Mouse (Mus musculus) MN1 (cell line): ENCODE results near the gene Zfp36l2.

Experiments
- DNase-seq: peaks from one replicate; pipeline ENCODE4 v3.0.0-alpha.2; 2016; ENCODE audit warnings: low spot score

Gene Zfp36l2

DNA sequence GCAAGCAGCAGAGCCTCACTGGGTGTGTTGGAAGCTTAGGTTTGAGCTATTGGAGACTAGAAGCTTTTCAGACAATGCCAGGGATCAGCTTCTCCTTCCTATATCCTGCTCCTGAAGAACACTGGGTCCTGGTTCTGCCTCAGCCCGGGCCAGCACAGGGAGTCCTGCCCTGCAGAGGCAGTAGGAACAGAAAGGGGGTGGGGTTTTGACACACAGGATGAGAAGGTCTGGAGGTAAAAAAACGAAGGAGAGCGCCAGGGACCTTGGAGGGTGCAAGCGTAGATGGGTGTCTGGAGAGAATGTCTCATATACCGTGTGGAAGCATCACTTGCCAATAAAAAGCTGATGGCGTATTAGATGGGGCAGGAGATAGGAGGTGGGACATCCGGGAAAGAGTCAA, 11.3 kb downstream of the Zfp36l2 start:
- DNase-seq: no peak

DNA sequence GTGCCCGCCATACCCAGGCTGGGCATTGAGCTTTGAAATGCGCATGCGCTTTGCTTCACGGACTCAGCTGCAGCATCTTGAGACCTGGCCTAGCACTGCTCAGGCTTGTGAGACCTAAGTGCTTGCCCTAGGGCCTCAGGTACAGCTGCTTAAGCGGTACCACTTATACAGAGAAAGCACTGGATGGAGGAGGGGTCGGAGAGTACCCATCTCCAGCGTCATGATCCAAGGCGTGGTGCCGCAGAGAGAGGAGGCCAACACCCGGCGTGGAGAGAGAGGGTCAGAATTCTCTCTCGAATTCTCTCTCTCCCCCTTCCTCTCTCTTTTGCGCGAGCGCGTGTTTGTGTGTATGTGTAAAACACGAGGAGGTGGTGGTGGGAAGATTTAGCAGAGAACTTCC, 12.6 kb downstream of the Zfp36l2 start:
- no peak for DNase-seq

DNA sequence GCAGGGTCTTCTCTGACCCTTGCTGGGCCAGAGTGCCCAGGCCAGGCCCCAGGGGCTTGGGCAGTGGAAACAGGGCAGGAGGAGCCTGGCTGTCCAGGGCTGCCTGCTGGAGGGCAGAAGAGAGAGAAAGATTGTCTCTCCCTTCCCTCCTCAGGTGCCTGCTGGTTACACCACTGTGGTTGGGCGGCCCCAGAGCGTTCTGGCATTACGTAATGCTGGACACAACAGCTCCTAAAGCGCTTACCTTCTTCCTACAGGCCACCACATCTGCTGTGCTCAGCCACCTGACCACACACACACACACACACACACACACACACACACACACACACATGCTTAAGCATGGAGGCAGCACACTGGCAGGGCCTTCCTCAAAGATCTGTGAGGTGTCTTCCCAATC, 20.4 kb downstream of the Zfp36l2 start:
- no peak for DNase-seq

DNA sequence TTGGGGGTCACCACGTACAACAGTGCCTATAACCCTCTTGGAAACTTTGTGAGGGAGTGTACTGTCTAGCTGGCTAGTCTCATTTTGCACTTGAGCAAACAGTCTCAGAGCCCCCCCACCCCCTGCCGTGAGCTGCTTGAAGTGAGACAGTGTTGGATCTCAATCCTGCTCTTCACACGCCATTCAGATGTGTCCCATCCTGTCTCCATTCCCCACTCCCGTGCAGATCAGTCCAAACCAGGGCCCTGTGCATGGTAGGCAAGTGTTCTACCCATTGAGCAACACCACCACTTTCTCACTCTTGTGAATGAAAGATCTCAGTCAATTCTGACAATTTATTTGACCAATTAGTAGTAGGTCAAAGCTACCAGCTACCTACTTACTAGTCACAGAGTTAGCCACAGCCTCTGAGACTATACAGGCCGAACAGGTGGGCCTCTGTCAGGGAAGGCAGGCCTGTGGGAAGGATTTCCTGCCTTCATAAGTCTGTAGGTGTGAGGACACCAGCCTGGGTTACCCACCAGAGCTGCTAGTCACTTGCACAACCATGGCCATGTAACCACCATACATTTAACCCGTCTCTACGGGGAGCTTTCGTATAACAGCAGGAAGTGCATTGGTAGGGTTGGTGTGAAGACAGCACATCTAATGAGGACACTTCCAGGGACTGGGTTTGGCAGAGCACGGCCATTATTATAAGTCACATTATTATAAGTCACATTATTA, 21.4 kb downstream of the Zfp36l2 start:
- DNase-seq: no peak

DNA sequence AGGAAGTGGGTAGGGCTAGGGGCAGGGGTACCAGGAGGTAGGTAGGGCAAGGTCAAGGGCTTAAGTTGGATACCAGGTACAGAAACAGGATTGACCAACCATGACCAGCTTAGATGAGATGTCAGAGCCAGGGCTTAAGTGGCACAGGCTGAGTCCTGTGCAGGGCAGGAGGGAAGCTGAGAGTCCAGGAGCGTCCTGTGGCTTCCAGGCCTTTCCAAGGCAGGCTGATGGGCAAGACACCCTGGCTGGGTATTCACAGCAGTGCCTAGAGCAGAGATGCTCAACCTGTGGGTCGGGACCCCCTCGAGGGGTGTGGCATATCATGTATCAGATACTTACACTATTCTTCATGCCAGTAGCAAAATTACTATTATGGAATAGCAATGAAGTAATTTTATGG, 22.0 kb downstream of the Zfp36l2 start:
- DNase-seq: no peak

DNA sequence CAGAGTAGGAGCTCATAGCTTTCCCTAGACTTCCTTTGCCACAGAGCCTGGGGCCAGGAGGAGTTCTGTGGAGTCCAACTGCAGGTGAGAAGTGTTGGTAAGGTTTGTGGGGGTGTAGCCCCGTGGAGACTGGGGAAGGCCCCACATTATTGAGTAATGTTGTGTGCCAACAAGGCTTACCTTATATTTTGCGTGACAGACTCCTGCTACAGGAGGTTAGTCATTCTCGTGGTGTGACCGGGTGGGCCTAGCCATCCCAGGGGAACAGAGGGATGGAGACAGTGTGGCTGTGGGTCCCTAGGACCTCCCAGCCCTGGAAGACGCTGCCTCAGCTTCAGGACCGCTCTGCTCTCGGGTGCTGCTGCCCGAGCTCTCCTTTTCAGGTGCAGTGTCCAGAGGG, 23.6 kb downstream of the Zfp36l2 start:
- DNase-seq: no peak

DNA sequence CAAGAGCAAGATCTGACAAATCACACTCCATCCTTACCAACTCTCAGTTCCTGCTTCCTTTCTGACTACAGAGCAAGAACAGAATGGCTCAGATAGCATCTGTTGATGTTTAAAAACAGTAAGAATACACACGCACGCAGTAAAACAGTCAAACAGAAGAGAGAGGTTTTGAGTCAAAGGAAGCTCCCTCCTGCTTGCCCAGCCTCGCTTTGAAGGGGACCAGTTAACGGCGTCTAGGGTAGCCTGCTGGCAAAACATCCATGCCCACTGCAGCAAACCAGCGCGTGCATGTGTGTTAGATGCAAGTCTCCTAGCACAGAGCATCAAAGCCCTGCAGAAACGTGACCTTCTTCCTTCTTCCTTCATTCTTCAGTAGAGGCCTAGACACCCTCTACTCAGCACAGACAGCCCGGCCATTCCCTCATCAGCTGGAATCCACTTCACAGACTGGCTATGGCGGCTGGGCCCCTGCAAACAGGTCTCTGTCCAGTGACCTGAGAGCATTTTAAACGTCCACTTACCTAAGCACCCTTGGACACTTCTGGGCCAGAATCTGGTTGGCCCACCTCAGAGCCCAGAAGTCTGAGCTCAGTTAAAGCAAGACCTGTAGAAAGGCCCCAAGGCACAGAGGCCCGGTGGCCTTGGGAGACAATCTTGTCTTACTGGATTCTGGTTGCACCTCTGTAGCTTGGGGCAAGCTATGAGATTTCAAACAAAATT, 24.5 kb downstream of the Zfp36l2 start:
- DNase-seq: no peak

DNA sequence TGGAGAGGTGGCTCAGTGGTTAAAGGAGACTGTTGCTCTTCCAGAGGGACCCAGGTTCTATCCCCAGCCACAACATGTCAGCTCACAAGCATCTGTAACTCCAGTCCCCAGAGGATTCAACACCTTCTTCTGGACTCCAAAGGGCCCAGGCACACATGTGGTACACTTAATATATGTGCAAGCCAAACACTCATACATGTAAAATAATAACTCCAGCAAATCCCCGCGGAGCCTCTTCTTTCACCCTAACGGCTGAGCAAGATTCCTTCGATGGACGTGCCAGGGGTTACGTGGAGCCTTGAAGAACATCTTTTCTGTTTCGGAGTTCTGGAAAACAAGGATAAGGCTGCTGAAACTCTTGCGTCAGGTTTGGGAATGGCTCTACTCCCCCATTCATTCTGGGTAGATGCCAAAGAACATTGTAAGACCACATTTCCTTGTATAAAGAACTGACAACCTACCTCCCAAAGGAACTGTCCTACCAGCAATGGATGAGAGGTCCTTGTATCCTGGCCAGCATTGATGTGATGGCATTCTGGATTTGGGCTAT, 25.5 kb downstream of the Zfp36l2 start:
- no peak for DNase-seq

DNA sequence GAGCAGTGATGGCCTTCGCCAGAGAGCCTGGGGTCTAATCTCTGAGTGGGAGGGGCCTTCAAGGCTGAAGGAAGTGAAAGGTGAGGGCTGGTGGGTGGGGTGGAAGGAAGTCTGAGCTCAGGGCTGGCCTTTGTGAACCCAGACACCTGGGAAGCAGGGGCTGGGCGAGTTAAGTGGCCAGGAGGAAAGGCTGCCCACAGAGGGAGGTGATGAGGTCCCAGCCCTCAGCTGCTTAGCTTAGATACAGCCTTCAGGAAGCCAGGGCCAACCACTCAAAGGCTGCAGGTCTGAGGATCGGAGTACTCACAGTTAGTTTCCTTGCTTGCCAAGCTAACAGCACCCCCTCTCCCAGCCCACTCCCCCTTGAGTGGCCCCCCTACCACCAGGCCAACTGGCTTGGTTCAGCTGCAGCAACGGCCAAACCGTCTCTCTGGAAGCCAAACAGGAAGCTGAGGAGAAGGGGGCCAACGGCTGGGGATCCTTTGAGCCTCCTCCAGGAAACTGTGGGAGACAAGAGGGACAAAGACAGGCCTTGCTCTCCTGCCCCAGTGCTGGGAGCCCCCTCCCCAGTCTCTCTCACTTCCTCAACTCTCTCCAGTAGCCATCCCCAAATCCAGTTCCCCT, 26.4 kb downstream of the Zfp36l2 start:
- DNase-seq: no peak

DNA sequence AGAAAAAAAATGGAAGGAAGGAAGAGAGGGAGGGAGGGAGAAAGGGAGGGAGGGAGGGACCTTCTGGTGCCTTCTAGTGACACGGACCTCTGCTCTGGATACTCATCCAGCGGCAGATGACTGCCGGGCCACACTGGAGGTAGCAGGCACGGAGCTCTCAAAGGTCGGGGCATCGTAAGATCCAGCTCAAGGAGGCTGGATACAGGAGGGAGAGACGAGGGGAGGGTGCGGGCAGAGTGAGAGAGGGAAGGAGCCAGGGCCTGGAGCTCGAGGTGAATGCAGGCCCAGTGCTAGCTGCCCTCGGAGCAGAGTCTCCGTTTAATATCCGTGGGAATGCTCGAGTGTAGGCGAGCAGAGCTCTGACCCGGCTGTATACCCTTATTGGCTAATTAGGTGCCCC, 28.9 kb downstream of the Zfp36l2 start:
- no peak for DNase-seq

DNA sequence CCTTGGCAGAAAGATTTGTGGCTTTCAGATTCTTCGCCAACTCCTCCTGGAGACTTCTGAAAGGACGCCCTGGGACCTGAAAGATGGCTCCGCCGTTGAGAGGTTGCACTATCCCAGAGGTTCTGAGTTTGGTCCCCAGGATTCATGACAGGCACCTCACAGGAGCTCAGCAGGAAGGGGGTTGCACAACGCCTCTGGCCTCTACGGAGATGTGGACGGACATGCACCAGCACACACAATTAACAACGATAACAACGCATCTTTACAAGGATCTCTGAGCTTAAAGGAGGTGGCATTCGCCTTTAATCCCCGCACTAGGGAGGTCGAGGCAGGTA, 29.3 kb downstream of the Zfp36l2 start:
- no peak for DNase-seq

DNA sequence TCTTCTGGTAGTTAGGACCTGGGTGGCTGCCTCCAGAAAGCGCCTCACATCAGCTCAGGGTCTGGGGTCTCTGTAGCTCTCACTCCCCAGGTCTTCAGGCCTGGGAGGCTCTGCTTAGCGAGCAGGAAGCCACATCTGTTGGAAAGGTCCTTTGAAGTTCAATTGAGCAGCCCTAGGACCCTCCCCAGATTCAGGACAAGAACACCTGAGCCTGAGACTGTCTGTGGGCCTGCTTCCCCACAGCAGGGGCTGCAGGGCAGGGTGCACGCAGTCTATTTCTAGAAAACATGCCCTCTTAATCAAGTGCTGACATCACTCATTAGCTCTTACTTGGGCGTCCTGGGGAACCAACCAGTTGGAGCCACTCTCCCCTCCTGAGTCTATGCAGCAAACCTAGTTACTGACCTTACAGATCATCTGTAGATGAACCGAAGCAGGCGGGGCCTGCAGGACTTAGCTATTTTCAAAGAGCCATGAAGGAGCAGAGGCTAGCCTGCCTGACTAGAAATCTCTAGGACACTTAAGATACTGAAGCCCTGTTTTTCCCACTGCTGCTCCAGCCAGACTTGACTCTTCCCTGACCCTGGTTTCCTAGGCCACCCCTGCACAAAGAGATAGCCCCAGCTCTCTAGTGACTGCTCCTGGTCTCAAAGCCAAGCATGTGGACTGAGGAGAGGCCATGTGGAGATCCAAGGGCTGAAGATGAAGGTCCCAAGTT, 29.8 kb downstream of the Zfp36l2 start:
- no peak for DNase-seq

DNA sequence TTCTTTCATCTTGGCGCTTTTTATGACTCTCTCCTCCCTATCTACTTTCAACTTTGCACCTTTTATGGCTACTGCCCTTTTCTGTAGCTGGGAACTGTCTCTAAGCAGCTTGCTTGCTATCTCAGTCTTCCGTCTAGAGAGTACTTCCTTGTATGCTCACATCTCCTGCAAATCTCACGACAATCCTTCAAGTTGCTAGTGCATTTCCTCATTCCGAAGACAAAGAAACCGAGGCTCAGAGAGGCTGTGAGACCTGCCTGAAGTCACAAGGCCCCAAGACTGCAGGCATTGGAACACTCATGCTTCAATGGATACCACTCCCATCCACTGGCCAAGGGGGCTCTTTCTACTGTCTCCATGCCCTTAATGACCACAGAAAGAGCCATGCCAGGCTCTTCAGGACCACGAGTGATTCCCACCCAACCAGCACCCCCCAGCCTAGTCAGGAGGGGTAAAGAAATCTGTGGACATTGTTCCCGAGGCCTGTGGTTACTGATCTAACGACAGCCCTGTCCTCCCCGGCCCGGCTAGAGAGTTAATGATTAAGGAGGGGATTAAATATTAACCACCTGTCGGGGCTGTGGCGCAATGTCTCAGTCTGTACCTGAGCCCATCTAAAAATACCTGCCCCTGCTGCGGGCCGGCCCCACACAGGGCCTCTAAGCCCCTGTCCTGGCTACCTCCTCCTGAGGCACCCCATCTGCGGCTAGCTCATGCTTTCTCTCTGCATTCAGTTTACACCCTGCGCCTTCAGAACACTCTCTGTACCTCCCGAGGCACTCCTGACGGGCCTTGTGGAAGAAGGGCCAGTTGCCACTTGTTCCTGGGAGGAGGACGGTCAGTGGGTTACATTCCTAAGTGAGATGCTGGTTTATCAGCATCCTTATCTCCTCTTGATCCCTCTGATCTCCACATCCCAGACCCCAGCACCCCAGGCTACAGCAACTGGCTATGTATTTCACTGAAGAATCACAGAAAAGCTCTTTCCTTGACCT, 30.7 kb downstream of the Zfp36l2 start:
- DNase-seq: no peak

DNA sequence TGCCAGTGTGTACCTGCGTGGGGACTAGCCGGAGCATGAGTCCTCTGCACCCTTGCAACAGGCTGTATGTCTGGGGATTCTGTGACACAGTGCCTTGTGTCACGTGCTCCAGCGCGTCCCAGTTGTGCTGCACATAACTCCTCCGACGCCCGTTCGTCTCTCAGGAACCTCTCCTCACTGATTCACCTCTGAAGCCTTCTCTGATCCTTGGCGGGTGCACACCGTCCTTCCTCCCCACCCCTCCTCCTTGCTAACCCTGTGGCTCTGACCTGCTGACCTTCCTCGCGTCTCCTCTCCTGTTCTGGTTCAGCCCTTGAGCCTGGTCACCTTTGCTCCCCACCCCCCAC, 31.5 kb downstream of the Zfp36l2 start:
- no peak for DNase-seq

DNA sequence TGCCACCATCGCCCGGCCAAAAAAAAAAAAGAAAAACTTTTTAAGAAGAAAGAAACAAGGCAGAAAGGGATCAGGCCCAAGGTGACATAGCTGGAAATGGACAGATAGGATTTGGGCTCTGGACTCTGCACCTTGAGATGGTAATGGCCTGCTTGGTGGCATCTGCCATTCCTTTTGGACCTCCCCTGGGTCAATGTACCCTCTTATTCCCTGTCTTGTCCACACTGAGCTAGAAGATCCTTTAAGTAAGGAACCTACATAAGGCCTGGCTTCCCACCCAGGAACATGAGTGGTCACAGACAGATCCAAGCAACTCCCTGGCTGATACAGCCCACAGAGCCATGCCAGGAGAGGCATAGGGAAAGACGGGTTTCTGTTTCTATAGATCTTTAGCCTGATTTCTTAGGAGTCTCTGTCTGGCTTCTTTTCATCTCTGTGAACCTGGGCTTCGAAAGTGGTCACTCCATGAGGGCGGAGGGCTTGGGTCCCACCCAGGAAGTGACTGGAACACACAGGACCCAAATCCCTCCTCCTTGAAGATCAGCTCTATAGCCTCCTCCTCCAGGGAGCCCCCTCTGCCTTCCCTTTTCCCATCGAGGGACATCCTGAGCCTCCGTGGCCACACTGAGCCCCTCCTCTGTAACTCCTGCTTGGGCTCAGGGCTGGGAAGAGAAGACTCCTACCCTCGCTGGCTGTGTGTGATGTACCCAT, 32.1 kb downstream of the Zfp36l2 start:
- no peak for DNase-seq

DNA sequence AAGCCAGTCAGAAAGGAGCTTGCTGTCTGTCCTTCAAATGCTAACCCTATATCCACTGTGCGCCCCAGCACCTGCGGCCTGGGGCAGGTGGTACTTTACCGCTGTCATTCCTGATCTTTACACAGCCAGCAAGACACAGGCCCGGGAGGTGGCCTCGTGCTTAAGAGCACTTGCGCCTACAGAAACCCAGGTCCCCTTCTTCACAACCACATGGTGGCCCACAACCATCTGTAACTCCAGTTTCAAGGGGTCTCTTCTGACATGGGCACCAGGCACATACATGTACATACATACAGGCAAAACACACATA, 32.8 kb downstream of the Zfp36l2 start:
- DNase-seq: no peak

DNA sequence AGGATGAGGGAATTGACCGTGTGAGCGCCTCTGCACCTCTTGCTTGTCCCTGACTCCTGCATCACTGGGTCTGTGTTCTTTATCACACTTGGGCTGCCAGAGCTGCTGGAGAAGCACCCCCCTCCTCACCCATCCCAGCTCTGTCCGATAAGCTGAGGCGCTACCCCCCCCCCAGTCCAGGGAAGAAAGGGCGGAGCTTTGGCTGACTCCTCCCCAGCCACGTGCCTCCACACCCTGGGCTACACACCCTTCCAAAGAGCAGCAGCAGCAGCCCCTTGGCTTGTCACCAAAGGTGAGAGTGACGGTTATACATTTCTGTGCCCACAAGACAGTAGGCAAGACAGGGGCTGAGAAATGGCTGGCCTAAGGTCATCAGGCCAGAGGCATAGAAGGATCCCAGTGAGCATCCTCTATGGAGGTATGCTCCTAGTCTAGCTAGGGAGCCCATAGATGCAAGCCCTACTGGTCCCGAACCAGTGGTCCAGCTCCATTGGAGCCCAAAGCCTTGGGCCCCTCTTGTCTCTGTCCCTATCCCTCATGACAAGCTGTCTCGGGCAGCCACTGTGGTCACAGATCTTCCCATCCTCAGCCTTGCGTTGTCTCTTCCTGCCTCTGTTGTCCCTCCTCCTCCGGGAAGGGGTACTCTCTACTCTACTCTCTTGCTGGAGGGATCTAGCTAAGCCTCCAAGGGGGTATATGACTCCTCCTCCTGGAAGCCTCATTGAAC, 33.3 kb downstream of the Zfp36l2 start:
- DNase-seq: no peak

DNA sequence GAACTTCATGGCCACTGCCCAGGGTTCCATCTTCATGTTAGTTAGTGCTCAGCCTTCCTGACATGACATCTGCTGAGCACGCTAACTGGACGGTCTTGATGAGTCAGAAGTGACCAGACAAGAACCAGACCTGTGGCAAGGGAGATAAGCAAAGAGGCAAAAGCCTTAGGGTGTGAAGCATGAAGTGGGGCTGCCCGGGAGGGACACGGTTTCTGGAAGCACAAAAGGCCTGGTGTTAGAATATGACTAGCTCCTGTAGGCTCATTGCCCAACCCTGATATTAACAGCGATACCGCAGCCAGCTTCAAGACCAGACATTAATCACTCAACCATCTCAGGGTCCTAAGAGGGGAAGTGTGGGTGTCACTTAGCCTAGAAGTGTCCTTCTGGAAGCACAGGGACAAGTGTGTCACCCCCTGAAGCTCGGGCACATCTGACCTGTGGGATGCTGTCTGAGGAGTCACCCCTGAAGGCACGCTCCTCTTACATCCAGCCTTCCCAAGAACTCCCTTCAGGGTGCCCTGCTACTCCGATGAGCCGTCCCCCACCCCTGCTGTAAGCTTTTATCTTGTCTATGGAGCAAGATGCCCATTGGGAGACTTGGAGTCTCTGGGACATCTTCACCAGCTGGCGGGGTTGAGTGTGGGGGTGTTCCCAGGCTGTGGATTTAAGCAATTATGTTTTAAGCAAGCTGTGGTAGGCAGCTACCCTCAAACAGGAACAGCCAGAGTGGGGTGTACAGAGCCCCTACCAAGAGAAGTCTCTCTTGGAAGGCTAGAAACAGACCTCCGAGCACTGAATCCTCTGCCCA, 34.6 kb downstream of the Zfp36l2 start:
- DNase-seq: peak; percentile 91

DNA sequence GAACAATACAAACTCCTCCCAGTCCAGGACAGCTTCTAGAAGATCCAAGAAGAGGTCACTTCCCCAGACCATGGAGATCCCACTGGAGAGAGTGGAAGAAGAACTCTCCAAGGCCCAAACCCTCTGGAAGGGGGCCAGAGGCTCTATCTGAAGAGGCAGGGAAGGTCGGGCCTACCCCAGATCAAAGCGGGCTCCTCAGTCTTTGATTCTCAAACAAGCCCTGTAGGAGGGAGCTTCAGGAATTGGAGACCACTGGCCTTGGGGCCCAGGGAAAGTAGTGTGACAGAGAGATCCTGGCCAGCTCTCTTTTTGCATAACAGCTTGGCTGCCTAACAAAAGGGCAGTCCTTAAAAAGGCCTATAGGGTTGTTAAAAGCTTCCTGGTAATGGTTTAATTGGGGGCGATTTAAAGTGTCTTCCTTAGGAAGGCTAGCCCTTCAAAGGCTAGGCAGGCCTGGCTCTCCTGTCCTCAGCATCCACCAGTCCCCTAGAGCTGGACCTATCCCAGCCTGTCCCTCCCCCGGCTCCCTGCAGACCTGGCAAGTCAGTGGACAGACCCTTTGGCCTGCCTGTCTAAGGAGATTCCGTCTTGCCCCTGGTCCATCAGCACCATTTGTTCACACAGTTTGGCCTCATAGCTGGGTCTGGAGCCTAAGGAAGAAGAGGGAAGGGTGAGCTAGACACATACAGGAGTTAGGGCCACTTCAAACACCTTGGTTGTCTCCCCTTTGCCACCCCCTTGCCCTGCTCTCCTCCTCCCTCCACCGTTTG, 35.4 kb downstream of the Zfp36l2 start:
- DNase-seq: no peak
